Mouse (Mus musculus) embryo, embryonic 11.5 days (tissue): ENCODE results near the gene Hint2.
A peak's percentile ranks its signal among the peaks of the same experiment; 100 is the strongest.

Experiments
- DNase-seq: peaks from one replicate; pipeline ENCODE4 v3.0.0-alpha.2; 2012; ENCODE audit warnings: low read depth, low spot score

Gene Hint2

GRCm38 (mm10) chr4:43656339-43657109, at the start of gene Hint2:
Gene Hint2, minus strand, starts transcription at chr4:43656466.
- peak; percentile 92 for DNase-seq

- DNase-seq: no peak
Observed at GRCm38 (mm10) chr4:43705991-43706390, 49.7 kb upstream of the Hint2 start.

GRCm38 (mm10) chr4:43703851-43704250, 47.6 kb upstream of the Hint2 start:
- no peak for DNase-seq

GRCm38 (mm10) chr4:43703439-43703838, 47.2 kb upstream of the Hint2 start:
- no peak for DNase-seq

- no peak for DNase-seq
Observed at GRCm38 (mm10) chr4:43700707-43701106, 44.4 kb upstream of the Hint2 start, which contains the start of gene Olfr70. Gene Olfr70, minus strand, starts transcription at chr4:43700807.

- DNase-seq: no peak
Observed at GRCm38 (mm10) chr4:43696561-43696960, 40.3 kb upstream of the Hint2 start.

GRCm38 (mm10) chr4:43695249-43695671, 39.0 kb upstream of the Hint2 start:
- DNase-seq: no peak

GRCm38 (mm10) chr4:43694439-43695248, 38.4 kb upstream of the Hint2 start:
- no peak for DNase-seq

GRCm38 (mm10) chr4:43693806-43694241, 37.6 kb upstream of the Hint2 start:
- no peak for DNase-seq

GRCm38 (mm10) chr4:43691026-43691425, 34.8 kb upstream of the Hint2 start:
- no peak for DNase-seq

GRCm38 (mm10) chr4:43690021-43690420, 33.8 kb upstream of the Hint2 start:
- DNase-seq: no peak

- DNase-seq: no peak
Observed at GRCm38 (mm10) chr4:43679416-43680043, 23.3 kb upstream of the Hint2 start.

- DNase-seq: no peak
Observed at GRCm38 (mm10) chr4:43678541-43678940, 22.3 kb upstream of the Hint2 start.

GRCm38 (mm10) chr4:43675608-43676007, 19.3 kb upstream of the Hint2 start:
- DNase-seq: no peak

GRCm38 (mm10) chr4:43674974-43675373, 18.7 kb upstream of the Hint2 start:
- no peak for DNase-seq

GRCm38 (mm10) chr4:43673703-43674102, 17.4 kb upstream of the Hint2 start:
- DNase-seq: no peak

- peak; percentile 81 for DNase-seq
Observed at GRCm38 (mm10) chr4:43672070-43672469, 15.8 kb upstream of the Hint2 start.

- DNase-seq: peak; percentile 38
Observed at GRCm38 (mm10) chr4:43669428-43669794, 13.1 kb upstream of the Hint2 start.

- peak; percentile 78 for DNase-seq
Observed at GRCm38 (mm10) chr4:43668782-43669427, 12.6 kb upstream of the Hint2 start, which contains the start of the genes Tmem8b and Fam221b. Gene Tmem8b, plus strand, starts transcription at chr4:43668971. Gene Fam221b, minus strand, starts transcription at chr4:43669145.

- no peak for DNase-seq
Observed at GRCm38 (mm10) chr4:43666412-43666811, 10.1 kb upstream of the Hint2 start.

GRCm38 (mm10) chr4:43657146-43657545, 880 bp upstream of the Hint2 start:
- DNase-seq: no peak
